Mouse (Mus musculus) midbrain, embryonic 14.5 days (tissue): ENCODE measurements at regions not wholly inside any gene's neighbourhood (a gene's known extent, or its start where the extent isn't known, plus 50 kb on each side); places are given as distances from the start of the nearest gene placed in this dataset.

Experiments used
- ATAC-seq: fragments of 200-750 bp; cut with Nextera tagmentation; 2 replicates; pipeline ENCODE4 v1.8.0; 2017; ENCODE audit warnings: moderate number of reproducible peaks, moderate library complexity; ENCODE audit not compliant: low FRiP score, low TSS enrichment
- DNase-seq: peaks from one replicate; pipeline ENCODE4 v3.0.0-alpha.2; 2015
- H3K27ac ChIP-seq: fragments of 300-500 bp; sonication (generic); replicated peaks from 2 replicates; pipeline ENCODE4 v1.5.1; 2014; ENCODE audit warnings: mild to moderate bottlenecking, low read depth, low read length, moderate library complexity
- H3K27me3 ChIP-seq: fragments of 300-500 bp; sonication (generic); 2 replicates; pipeline ENCODE4 v1.6.1; 2014; ENCODE audit warnings: low read length, control low read depth, mixed read lengths; ENCODE audit not compliant: control insufficient read depth, insufficient read depth
- H3K36me3 ChIP-seq: fragments of 300-500 bp; sonication (generic); 2 replicates; pipeline ENCODE4 v1.6.1; 2014; ENCODE audit warnings: low read length, control low read depth; ENCODE audit not compliant: control insufficient read depth, insufficient read depth
- H3K4me1 ChIP-seq: fragments of 300-500 bp; sonication (generic); 2 replicates; pipeline ENCODE4 v1.6.1; 2014; ENCODE audit warnings: mild to moderate bottlenecking, antibody characterized with exemption, low read length, control low read depth; ENCODE audit not compliant: control insufficient read depth, insufficient read depth
- H3K4me2 ChIP-seq: fragments of 300-500 bp; sonication (generic); 2 replicates; pipeline ENCODE4 v1.6.1; 2014; ENCODE audit warnings: mild to moderate bottlenecking, low read length, moderate library complexity
- H3K4me3 ChIP-seq: fragments of 300-500 bp; sonication (generic); replicated peaks from 2 replicates; pipeline ENCODE4 v1.5.1; 2014; ENCODE audit warnings: low read depth, low read length
- H3K9ac ChIP-seq: fragments of 300-500 bp; sonication (generic); replicated peaks from 2 replicates; pipeline ENCODE4 v1.6.1; 2014; ENCODE audit warnings: mild to moderate bottlenecking, low read length, moderate library complexity
- H3K9me3 ChIP-seq: fragments of 300-500 bp; sonication (generic); 2 replicates; pipeline ENCODE4 v1.6.1; 2016; ENCODE audit warnings: low read length, control low read depth, mixed read lengths; ENCODE audit not compliant: control insufficient read depth
- WGBS: fragments of 180-500 bp; shearing (Covaris S2); extraction: QIAGEN DNeasy Blood & Tissue Kit; methylation state at CpG from one replicate; pipeline ENCODE4 v1.1.7; 2014; 5-methylcytosine and 5-hydroxymethylcytosine counted together

GRCm38 (mm10) chr12:107754885-107755284 lies 248.5 kb downstream of the Bcl11b start:
- no peaks in the 10 kb centered on the region for H3K36me3 ChIP-seq
- 87% methylated on average over 8 of the region's 8 CpGs for WGBS
- H3K27ac ChIP-seq: no peak overlapping the region
- H3K4me3 ChIP-seq: no peak overlapping the region
- H3K9me3 ChIP-seq: no peaks in the 10 kb centered on the region
- peaks cover 13% of the 10 kb centered on the region; the same call in 1 of the 2 replicates for H3K4me1 ChIP-seq
- ATAC-seq (no peak), DNase-seq (no peak)
- H3K27me3 ChIP-seq: no peaks in the 10 kb centered on the region
- no peak overlapping the region for H3K9ac ChIP-seq
- H3K4me2 ChIP-seq: no peak overlapping the region

GRCm38 (mm10) chr12:107755820-107756517 lies 247.4 kb downstream of the Bcl11b start:
- 98% methylated on average over 13 of the region's 13 CpGs for WGBS
- Histone ChIP-seq H3K9ac (no peak overlapping the region), H3K9me3 (no peaks in the 10 kb centered on the region), H3K4me2 (no peak overlapping the region), H3K4me3 (no peak overlapping the region), H3K27ac (no peak overlapping the region), H3K36me3 (no peaks in the 10 kb centered on the region), H3K27me3 (no peaks in the 10 kb centered on the region), H3K4me1 (peaks cover 13% of the 10 kb centered on the region; the same call in 1 of the 2 replicates)
- no peak for DNase-seq
- no peak for ATAC-seq

- Histone ChIP-seq H3K9ac (no peak overlapping the region), H3K4me1 (peaks cover 13% of the 10 kb centered on the region; the same call in 1 of the 2 replicates), H3K27me3 (no peaks in the 10 kb centered on the region), H3K4me3 (no peak overlapping the region), H3K9me3 (no peaks in the 10 kb centered on the region), H3K27ac (no peak overlapping the region), H3K4me2 (no peak overlapping the region), H3K36me3 (no peaks in the 10 kb centered on the region)
- no peak for ATAC-seq
- no peak for DNase-seq
- 30% methylated on average over 10 of the region's 10 CpGs for WGBS
Measured at GRCm38 (mm10) chr12:107757184-107757583, 246.2 kb downstream of the Bcl11b start.

- no peaks in the 10 kb centered on the region for H3K9me3 ChIP-seq
- H3K4me1 ChIP-seq: peaks cover 13% of the 10 kb centered on the region; the same call in 1 of the 2 replicates
- H3K27ac ChIP-seq: no peak overlapping the region
- H3K4me2 ChIP-seq: no peak overlapping the region
- DNase-seq: peak; percentile 58
- no peaks in the 10 kb centered on the region for H3K27me3 ChIP-seq
- H3K4me3 ChIP-seq: no peak overlapping the region
- peak; percentile 69 for ATAC-seq
- 15% methylated on average over 15 of the region's 16 CpGs for WGBS
- no peak overlapping the region; the same call in 1 of the 2 replicates for H3K9ac ChIP-seq
- no peaks in the 10 kb centered on the region for H3K36me3 ChIP-seq
Measured at GRCm38 (mm10) chr12:107757996-107758791, 245.2 kb downstream of the Bcl11b start.

- H3K27me3 ChIP-seq: no peaks in the 10 kb centered on the region
- H3K9me3 ChIP-seq: no peaks in the 10 kb centered on the region
- no peaks in the 10 kb centered on the region for H3K36me3 ChIP-seq
- WGBS: 81% methylated on average over 5 of the region's 5 CpGs
- H3K4me1 ChIP-seq: peaks cover 13% of the 10 kb centered on the region; the same call in 1 of the 2 replicates
- ATAC-seq (no peak), DNase-seq (no peak)
- no peak overlapping the region for H3K4me3 ChIP-seq
- no peak overlapping the region for H3K4me2 ChIP-seq
- no peak overlapping the region for H3K27ac ChIP-seq
- no peak overlapping the region for H3K9ac ChIP-seq
Measured at GRCm38 (mm10) chr12:107759291-107759690, 244.1 kb downstream of the Bcl11b start.

GRCm38 (mm10) chr12:107759911-107760310 lies 243.5 kb downstream of the Bcl11b start:
- Histone ChIP-seq H3K4me1 (peaks cover 13% of the 10 kb centered on the region; the same call in 1 of the 2 replicates), H3K27me3 (no peaks in the 10 kb centered on the region), H3K4me2 (no peak overlapping the region), H3K4me3 (no peak overlapping the region), H3K36me3 (no peaks in the 10 kb centered on the region), H3K9ac (no peak overlapping the region), H3K9me3 (no peaks in the 10 kb centered on the region), H3K27ac (no peak overlapping the region)
- ATAC-seq: no peak
- no peak for DNase-seq
- 80% methylated on average over 4 of the region's 4 CpGs for WGBS

- DNase-seq (no peak), ATAC-seq (no peak)
- Histone ChIP-seq H3K4me3 (no peak overlapping the region), H3K4me2 (no peak overlapping the region), H3K4me1 (peaks cover 9% of the 10 kb centered on the region; the same call in 1 of the 2 replicates), H3K9ac (no peak overlapping the region), H3K9me3 (no peaks in the 10 kb centered on the region), H3K36me3 (no peaks in the 10 kb centered on the region), H3K27ac (no peak overlapping the region), H3K27me3 (no peaks in the 10 kb centered on the region)
- WGBS: 76% methylated on average over 4 of the region's 4 CpGs
Measured at GRCm38 (mm10) chr12:107762140-107762539, 241.3 kb downstream of the Bcl11b start.

- Histone ChIP-seq H3K27me3 (no peaks in the 10 kb centered on the region), H3K27ac (no peak overlapping the region), H3K9ac (no peak overlapping the region), H3K4me3 (no peak overlapping the region), H3K9me3 (no peaks in the 10 kb centered on the region), H3K4me2 (no peak overlapping the region), H3K4me1 (no peaks in the 10 kb centered on the region), H3K36me3 (no peaks in the 10 kb centered on the region)
- ATAC-seq (no peak), DNase-seq (no peak)
- WGBS: 67% methylated on average over 13 of the region's 13 CpGs
Measured at GRCm38 (mm10) chr12:107769801-107770515, 233.4 kb downstream of the Bcl11b start.
